Mouse (Mus musculus) heart, postnatal 0 days (tissue): ENCODE data around the gene Phactr1.

ENCODE experiments used
- CTCF ChIP-seq: IDR thresholded peaks from 2 replicates; pipeline ENCODE4 v1.5.1; 2016; ENCODE audit warnings: antibody characterized with exemption, control low read depth, low read depth
- EP300 ChIP-seq: IDR thresholded peaks from 2 replicates; pipeline ENCODE4 v1.6.1; 2016; ENCODE audit warnings: antibody characterized with exemption, low read depth

DNA sequence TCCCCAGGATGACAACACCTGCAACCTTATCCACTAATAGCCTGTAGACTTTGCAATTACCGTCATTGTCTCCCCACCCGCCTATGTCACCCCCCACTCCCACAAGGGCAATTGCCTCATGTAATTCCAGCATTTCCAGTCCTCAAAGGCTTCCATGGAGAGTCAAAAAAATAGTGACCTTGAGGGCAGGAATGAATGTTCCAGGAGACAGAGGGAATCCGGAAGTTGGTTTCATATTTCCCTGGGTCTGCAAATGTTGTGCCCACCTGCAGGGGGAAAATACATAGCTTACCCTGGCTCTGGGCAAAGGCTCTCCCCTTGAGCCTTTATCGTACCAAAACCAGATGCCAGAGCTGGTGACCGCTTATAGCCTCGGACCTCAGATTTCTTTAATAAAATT lies 449.7 kb downstream of the Phactr1 start:
- TF ChIP-seq CTCF (no peak), EP300 (no peak)
